Mouse (Mus musculus) hindbrain, embryonic 13.5 days (tissue): Measurements from ENCODE around the gene Tnfaip6. TPM values are rescaled to one million over a fixed set of nuclear protein-coding genes. Genes with fewer than 3 reads are reported as not detected.
"Not testable (repeated sequence)": the region's sequence is repeated elsewhere in the genome, so short reads cannot be mapped to it uniquely, and the experiment has no call there.

Source experiments
- ATAC-seq: fragments of 200-750 bp; cut with Nextera tagmentation; 2 replicates; pipeline ENCODE4 v1.8.0; 2017; ENCODE audit warnings: moderate TSS enrichment; ENCODE audit not compliant: low FRiP score
- H3K27ac ChIP-seq: fragments of 300-500 bp; sonication (generic); 2 replicates; pipeline ENCODE4 v1.5.1; 2015; ENCODE audit warnings: inconsistent platforms, mild to moderate bottlenecking, moderate library complexity
- H3K27me3 ChIP-seq: fragments of 300-500 bp; sonication (generic); 2 replicates; pipeline ENCODE4 v1.6.1; 2015; ENCODE audit warnings: mild to moderate bottlenecking, inconsistent platforms
- H3K36me3 ChIP-seq: fragments of 300-500 bp; sonication (generic); 2 replicates; pipeline ENCODE4 v1.6.1; 2015; ENCODE audit warnings: mild to moderate bottlenecking, inconsistent platforms
- H3K4me1 ChIP-seq: fragments of 300-500 bp; sonication (generic); replicated peaks from 2 replicates; pipeline ENCODE4 v1.6.1; 2015; ENCODE audit warnings: inconsistent platforms
- H3K4me2 ChIP-seq: fragments of 300-500 bp; sonication (generic); 2 replicates; pipeline ENCODE4 v1.6.1; 2015; ENCODE audit warnings: inconsistent platforms, mild to moderate bottlenecking, moderate library complexity
- H3K4me3 ChIP-seq: fragments of 300-500 bp; sonication (generic); 2 replicates; pipeline ENCODE4 v1.5.1; 2015; ENCODE audit warnings: mild to moderate bottlenecking, inconsistent platforms
- H3K9ac ChIP-seq: fragments of 300-500 bp; sonication (generic); 2 replicates; pipeline ENCODE4 v1.6.1; 2015; ENCODE audit warnings: mild to moderate bottlenecking, inconsistent platforms
- H3K9me3 ChIP-seq: fragments of 300-500 bp; sonication (generic); 2 replicates; pipeline ENCODE4 v1.6.1; 2016; ENCODE audit warnings: inconsistent platforms
- WGBS: fragments of 180-500 bp; shearing (Covaris S2); methylation state at CpG from one replicate; pipeline ENCODE4 v1.1.7; 2015; 5-methylcytosine and 5-hydroxymethylcytosine counted together
- polyA plus RNA-seq: library from polyadenylated mRNA; unstranded; fragments of >200 nt; fragmentation: Nextera tagmentation; extraction: Ambion mirVana; gene quantifications from 2 replicates; pipeline ENCODE4 v1.2.1, GENCODE M21; 2015

The Tnfaip6 gene
- polyA plus RNA-seq, result 7.9 and 8.6 TPM in 2 replicates

DNA sequence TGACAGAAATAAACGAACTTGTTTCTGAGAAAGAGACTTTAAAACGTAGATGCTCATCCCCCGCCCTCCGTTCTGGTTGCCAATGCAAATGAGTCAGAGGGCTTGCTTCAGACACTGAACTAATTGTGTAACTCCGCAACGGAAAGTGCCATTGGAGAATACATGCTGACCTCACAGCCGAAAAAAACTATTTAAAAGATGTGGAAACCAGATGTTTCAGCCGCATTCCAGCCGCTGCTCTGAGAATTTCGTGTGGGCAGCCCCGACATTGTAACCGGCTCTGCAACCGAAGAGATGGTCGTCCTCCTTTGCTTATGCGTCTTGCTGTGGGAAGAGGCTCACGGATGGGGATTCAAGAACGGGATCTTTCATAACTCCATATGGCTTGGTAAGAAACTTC, at the start of gene Tnfaip6:
Gene Tnfaip6 (plus strand): TSS at position 128 of the 400 bp plus-strand sequence.
- H3K9me3 ChIP-seq, result no peaks in the 10 kb centered on the region
- peaks cover 18% of the 10 kb centered on the region for H3K4me1 ChIP-seq
- H3K27ac ChIP-seq, result no peak within 1 kb of the TSS
- peak within 1 kb of the TSS; percentile 57 for H3K9ac ChIP-seq
- under 1% methylated on average over 17 of the region's 17 CpGs for WGBS
- no peak; the same call in 1 of the 2 replicates for ATAC-seq
- peak within 1 kb of the TSS; percentile 47 for H3K4me3 ChIP-seq
- no peaks in the 10 kb centered on the region for H3K27me3 ChIP-seq
- H3K4me2 ChIP-seq, result peak within 1 kb of the TSS; percentile 70
- no peaks in the 10 kb centered on the region for H3K36me3 ChIP-seq

- Histone ChIP-seq H3K9ac (no peak overlapping the region), H3K27me3 (no peaks in the 10 kb centered on the region), H3K36me3 (no peaks in the 10 kb centered on the region), H3K9me3 (no peaks in the 10 kb centered on the region), H3K4me2 (no peak overlapping the region), H3K4me1 (no peaks in the 10 kb centered on the region), H3K4me3 (no peak overlapping the region), H3K27ac (no peak overlapping the region)
- WGBS, result 74% methylated on average over 2 of the region's 2 CpGs
- no peak for ATAC-seq
Measured at GRCm38 (mm10) chr2:51989559-51989958, 48.2 kb upstream of the Tnfaip6 start.

DNA sequence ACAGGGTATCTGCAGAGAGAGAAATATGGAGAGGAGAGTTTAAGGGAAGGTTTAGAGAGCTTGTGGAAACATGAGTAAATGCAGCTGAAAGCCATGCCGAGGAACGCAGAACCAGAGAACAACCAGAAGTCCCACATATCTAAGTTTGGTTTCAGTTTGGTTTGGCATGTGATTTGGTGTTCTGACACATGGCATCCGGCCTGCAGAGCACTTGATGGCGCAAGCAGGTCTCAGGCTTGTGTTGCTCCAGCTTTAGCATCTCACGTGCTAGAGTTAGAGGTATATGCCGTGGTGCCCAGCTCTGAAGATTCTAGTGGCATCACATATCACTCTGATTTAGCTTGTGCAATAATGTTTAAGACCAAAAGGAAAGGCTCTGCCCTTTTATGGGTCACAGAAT, 46.4 kb upstream of the Tnfaip6 start:
- Histone ChIP-seq H3K4me1 (no peaks in the 10 kb centered on the region), H3K4me2 (no peak overlapping the region), H3K4me3 (no peak overlapping the region), H3K9me3 (no peaks in the 10 kb centered on the region), H3K27me3 (no peaks in the 10 kb centered on the region), H3K27ac (no peak overlapping the region), H3K9ac (no peak overlapping the region), H3K36me3 (no peaks in the 10 kb centered on the region)
- no peak for ATAC-seq
- WGBS, result 93% methylated on average over 6 of the region's 6 CpGs

DNA sequence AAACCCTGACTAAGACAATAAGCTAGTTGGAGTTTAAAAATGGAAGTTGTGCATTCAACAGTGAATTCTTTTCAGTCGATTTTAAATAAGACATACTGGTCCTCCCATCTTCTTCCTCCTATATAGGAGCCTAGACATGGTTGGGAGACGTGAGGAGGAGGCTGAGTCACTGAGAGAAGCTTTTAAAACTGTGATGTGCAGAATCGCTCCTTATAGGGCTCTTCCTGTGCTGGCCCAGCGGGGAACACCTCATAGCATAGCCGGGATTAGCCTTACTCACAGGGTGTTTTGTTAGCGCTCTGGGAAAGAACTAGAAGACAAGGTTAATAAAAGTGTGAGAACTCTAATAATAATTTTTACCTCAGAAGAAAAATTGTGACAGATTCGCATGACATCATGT, 37.8 kb upstream of the Tnfaip6 start:
- no peak overlapping the region for H3K4me3 ChIP-seq
- no peak for ATAC-seq
- 64% methylated on average over 7 of the region's 7 CpGs for WGBS

DNA sequence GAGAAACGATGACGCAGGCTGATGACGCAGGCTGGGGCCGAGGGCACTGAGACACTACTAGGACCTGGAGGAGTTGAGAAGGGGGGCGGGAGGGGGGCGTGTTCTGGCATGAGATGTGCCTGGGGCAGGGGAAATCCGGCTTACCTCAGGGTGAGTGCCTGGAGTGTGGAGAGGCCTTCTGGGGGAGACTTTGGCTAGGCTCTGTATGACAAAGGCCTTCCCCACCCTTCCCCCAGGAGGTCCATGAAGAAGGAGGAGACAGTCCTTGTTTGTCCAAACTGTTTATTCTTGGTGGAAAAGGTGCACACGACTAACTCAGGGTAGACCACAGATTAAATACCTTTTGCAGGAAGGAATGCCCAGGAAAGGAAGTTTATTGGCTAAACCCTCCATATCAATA, 36.3 kb upstream of the Tnfaip6 start:
- H3K36me3 ChIP-seq, result no peaks in the 10 kb centered on the region
- WGBS, result 90% methylated on average over 8 of the region's 8 CpGs

More for the DNA sequence above, 37.8 kb upstream of the Tnfaip6 start:
- H3K27ac ChIP-seq, result no peak overlapping the region
- H3K27me3 ChIP-seq, result no peaks in the 10 kb centered on the region
- H3K4me1 ChIP-seq, result no peaks in the 10 kb centered on the region
- H3K36me3 ChIP-seq, result no peaks in the 10 kb centered on the region
- no peak overlapping the region for H3K9ac ChIP-seq
- H3K9me3 ChIP-seq, result no peaks in the 10 kb centered on the region
- no peak overlapping the region for H3K4me2 ChIP-seq

DNA sequence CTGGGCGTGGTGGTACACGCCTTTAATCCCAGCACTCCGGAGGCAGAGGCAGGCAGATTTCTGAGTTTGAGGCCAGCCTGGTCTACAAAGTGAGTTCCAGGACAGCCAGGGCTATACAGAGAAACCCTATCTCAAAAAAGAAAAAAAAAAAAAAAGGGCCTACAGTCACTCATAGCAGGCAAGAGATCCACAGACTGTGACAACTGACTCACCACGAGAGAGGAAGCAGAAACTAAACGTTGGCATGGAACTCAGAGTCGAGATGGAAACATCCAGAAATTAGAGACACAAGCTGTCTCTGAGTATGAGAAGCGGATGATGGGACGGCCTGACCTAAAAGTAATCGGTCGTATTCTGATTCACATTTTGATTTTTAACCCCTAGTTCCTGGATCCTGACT, 35.5 kb upstream of the Tnfaip6 start:
- not testable (repeated sequence) for ATAC-seq, H3K9me3 ChIP-seq, H3K36me3 ChIP-seq, H3K27ac ChIP-seq, H3K9ac ChIP-seq, H3K27me3 ChIP-seq, H3K4me1 ChIP-seq, H3K4me3 ChIP-seq, H3K4me2 ChIP-seq
- WGBS, result 93% methylated on average over 10 of the region's 10 CpGs

More for the DNA sequence above, 36.3 kb upstream of the Tnfaip6 start:
- Histone ChIP-seq H3K4me2 (no peak overlapping the region), H3K9me3 (no peaks in the 10 kb centered on the region), H3K27me3 (no peaks in the 10 kb centered on the region), H3K4me1 (no peaks in the 10 kb centered on the region), H3K27ac (no peak overlapping the region), H3K9ac (no peak overlapping the region), H3K4me3 (no peak overlapping the region)
- no peak for ATAC-seq

DNA sequence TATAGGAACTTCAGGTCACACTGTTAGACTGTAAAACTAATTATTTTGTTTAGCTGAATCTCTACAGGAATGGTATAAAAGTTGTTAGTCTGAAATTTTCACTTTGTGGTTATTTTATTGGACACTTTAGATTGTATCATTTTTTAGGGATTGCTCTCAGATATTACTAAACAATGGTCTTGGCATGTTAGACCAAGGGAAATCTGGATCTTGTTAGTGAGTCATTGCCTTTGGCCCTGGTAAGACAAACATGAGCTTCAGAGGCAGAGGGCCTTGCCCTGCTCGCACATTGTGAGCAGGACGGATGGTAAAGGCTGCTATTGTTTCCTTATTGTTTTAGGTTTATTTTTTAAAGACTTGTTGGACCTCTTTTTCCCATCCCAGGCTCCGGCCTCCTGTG, 31.4 kb upstream of the Tnfaip6 start:
- H3K4me1 ChIP-seq, result no peaks in the 10 kb centered on the region
- H3K4me2 ChIP-seq, result no peak overlapping the region
- H3K36me3 ChIP-seq, result no peaks in the 10 kb centered on the region
- no peaks in the 10 kb centered on the region for H3K27me3 ChIP-seq
- 76% methylated on average over 3 of the region's 3 CpGs for WGBS
- no peak overlapping the region for H3K9ac ChIP-seq
- ATAC-seq, result no peak
- no peaks in the 10 kb centered on the region for H3K9me3 ChIP-seq
- H3K27ac ChIP-seq, result no peak overlapping the region
- H3K4me3 ChIP-seq, result no peak overlapping the region

DNA sequence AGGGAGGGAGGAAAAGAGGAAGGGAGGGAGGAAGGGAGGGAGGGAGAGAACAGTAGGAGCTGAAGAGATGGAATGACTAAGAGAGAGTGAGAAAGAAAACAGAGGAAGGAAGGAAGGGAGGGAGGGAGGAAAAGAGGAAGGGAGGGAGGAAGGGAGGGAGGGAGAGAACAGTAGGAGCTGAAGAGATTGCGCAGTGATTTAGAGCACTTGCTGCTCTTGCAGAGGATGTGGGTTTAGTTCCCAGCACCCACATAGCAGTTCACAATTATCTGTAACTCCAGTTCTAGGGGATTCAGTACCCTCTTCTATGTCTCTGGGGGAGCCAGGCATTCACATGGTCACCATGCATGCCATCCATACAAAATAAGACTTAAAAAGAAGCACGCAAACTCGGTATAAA, 26.0 kb upstream of the Tnfaip6 start:
- H3K27ac ChIP-seq, ATAC-seq, H3K4me2 ChIP-seq, H3K36me3 ChIP-seq, H3K27me3 ChIP-seq, H3K4me1 ChIP-seq, H3K9ac ChIP-seq, H3K9me3 ChIP-seq, H3K4me3 ChIP-seq: not testable (repeated sequence)
- WGBS, result 86% methylated on average over 3 of the region's 3 CpGs

GRCm38 (mm10) chr2:52013306-52013820, 24.4 kb upstream of the Tnfaip6 start:
- Histone ChIP-seq H3K9me3 (no peaks in the 10 kb centered on the region), H3K9ac (no peak overlapping the region), H3K27me3 (no peaks in the 10 kb centered on the region), H3K4me2 (no peak overlapping the region), H3K4me3 (no peak overlapping the region), H3K27ac (no peak overlapping the region), H3K4me1 (peaks cover 7% of the 10 kb centered on the region), H3K36me3 (no peaks in the 10 kb centered on the region)
- ATAC-seq, result no peak
- WGBS, result 71% methylated on average over 9 of the region's 9 CpGs

- peak overlapping the region; percentile 27; the same call in 1 of the 2 replicates for H3K4me2 ChIP-seq
- no peaks in the 10 kb centered on the region for H3K9me3 ChIP-seq
- no peak for ATAC-seq
- H3K27ac ChIP-seq, result no peak overlapping the region
- H3K27me3 ChIP-seq, result no peaks in the 10 kb centered on the region
- H3K9ac ChIP-seq, result no peak overlapping the region
- peaks cover 7% of the 10 kb centered on the region for H3K4me1 ChIP-seq
- no peak overlapping the region for H3K4me3 ChIP-seq
- WGBS, result 18% methylated on average over 7 of the region's 7 CpGs
- H3K36me3 ChIP-seq, result no peaks in the 10 kb centered on the region
Measured at GRCm38 (mm10) chr2:52016361-52016760, 21.4 kb upstream of the Tnfaip6 start.

- H3K36me3 ChIP-seq, result no peaks in the 10 kb centered on the region
- H3K4me1 ChIP-seq, result no peaks in the 10 kb centered on the region
- no peaks in the 10 kb centered on the region for H3K9me3 ChIP-seq
- no peaks in the 10 kb centered on the region for H3K27me3 ChIP-seq
- no peak overlapping the region for H3K4me2 ChIP-seq
- no peak for ATAC-seq
- H3K4me3 ChIP-seq, result no peak overlapping the region
- no peak overlapping the region for H3K27ac ChIP-seq
- no peak overlapping the region for H3K9ac ChIP-seq
- WGBS, result 71% methylated on average over 4 of the region's 4 CpGs
Measured at GRCm38 (mm10) chr2:52027061-52027460, 10.7 kb upstream of the Tnfaip6 start.

- 91% methylated on average over 3 of the region's 3 CpGs for WGBS
Measured at GRCm38 (mm10) chr2:52029426-52029825, 8.4 kb upstream of the Tnfaip6 start.

GRCm38 (mm10) chr2:52031491-52031890, 6.3 kb upstream of the Tnfaip6 start:
- no peak for ATAC-seq
- H3K9me3 ChIP-seq, result no peaks in the 10 kb centered on the region
- 87% methylated on average over 4 of the region's 4 CpGs for WGBS
- H3K27ac ChIP-seq, result no peak overlapping the region
- no peaks in the 10 kb centered on the region for H3K4me1 ChIP-seq
- H3K36me3 ChIP-seq, result no peaks in the 10 kb centered on the region
- no peak overlapping the region for H3K4me3 ChIP-seq
- H3K27me3 ChIP-seq, result no peaks in the 10 kb centered on the region
- no peak overlapping the region for H3K4me2 ChIP-seq
- H3K9ac ChIP-seq, result no peak overlapping the region

More at GRCm38 (mm10) chr2:52029426-52029825, 8.4 kb upstream of the Tnfaip6 start:
- Histone ChIP-seq H3K4me3 (no peak overlapping the region), H3K27me3 (no peaks in the 10 kb centered on the region), H3K9ac (no peak overlapping the region), H3K4me2 (no peak overlapping the region), H3K36me3 (no peaks in the 10 kb centered on the region), H3K9me3 (no peaks in the 10 kb centered on the region), H3K4me1 (no peaks in the 10 kb centered on the region), H3K27ac (no peak overlapping the region)
- ATAC-seq, result no peak
